ENCODE assay signal across 8 mouse cellular contexts in genomic region chr7:120097845-120098244, GRCm38 (mm10). TPM values are rescaled to one million over a fixed set of nuclear protein-coding genes. Genes with fewer than 3 reads are reported as not detected.
DNase-seq lines count a peak whose midpoint lies in the region; ATAC-seq lines count a peak whose summit lies in the region.

No protein-coding gene starts in this region.

- no peak overlapping the region for H3K9ac ChIP-seq in midbrain, embryonic 15.5 days
- no peak overlapping the region for H3K9ac ChIP-seq in forebrain, embryonic 16.5 days (replicated peaks; ENCODE audit: low read depth, low read length)
- H3K9ac ChIP-seq in hindbrain, embryonic 13.5 days: no peak overlapping the region

- no peak overlapping the region for H3K4me3 ChIP-seq in midbrain, embryonic 10.5 days
- H3K4me3 ChIP-seq in midbrain, embryonic 15.5 days: no peak overlapping the region
- H3K4me3 ChIP-seq in forebrain, embryonic 16.5 days (replicated peaks; ENCODE audit: low read length): no peak overlapping the region
- no peak overlapping the region for H3K4me3 ChIP-seq in hindbrain, embryonic 13.5 days

- H3K27me3 ChIP-seq in midbrain, embryonic 10.5 days (ENCODE audit: low read depth, poor library complexity, severe bottlenecking): peaks cover 26% of the 10 kb centered on the region
- H3K27me3 ChIP-seq in midbrain, embryonic 15.5 days (replicated peaks): peaks cover 13% of the 10 kb centered on the region
- peaks cover 12% of the 10 kb centered on the region; the same call in 1 of the 2 replicates for H3K27me3 ChIP-seq in forebrain, embryonic 16.5 days (replicated peaks; ENCODE audit: control insufficient read depth, insufficient read depth, low read length)
- H3K27me3 ChIP-seq in hindbrain, embryonic 13.5 days: peaks cover 10% of the 10 kb centered on the region; the same call in 1 of the 2 replicates

- peak; percentile 63 for DNase-seq in midbrain, embryonic 10.5 days (ENCODE audit: low spot score)
- peak; percentile 41 for DNase-seq in cerebellum, adult 11-12 months
- DNase-seq in layer of hippocampus, adult 9-11 months: peak; percentile 29
- DNase-seq in lung, postnatal 25 days (ENCODE audit: low spot score): peak; percentile 65
- peak; percentile 38 for DNase-seq in right cerebral cortex, postnatal 25 days

- no peaks in the 10 kb centered on the region for H3K36me3 ChIP-seq in midbrain, embryonic 10.5 days
- H3K36me3 ChIP-seq in midbrain, embryonic 15.5 days (replicated peaks): no peaks in the 10 kb centered on the region
- H3K36me3 ChIP-seq in forebrain, embryonic 16.5 days (ENCODE audit: control insufficient read depth, insufficient read depth): no peaks in the 10 kb centered on the region
- H3K36me3 ChIP-seq in hindbrain, embryonic 13.5 days: no peaks in the 10 kb centered on the region

- 10% methylated on average over 7 of the region's 7 CpGs for WGBS in midbrain, embryonic 10.5 days
- WGBS in midbrain, embryonic 15.5 days: 8% methylated on average over 7 of the region's 7 CpGs
- 10% methylated on average over 7 of the region's 7 CpGs for whole genome bisulfite sequencing in forebrain, embryonic 16.5 days
- 9% methylated on average over 7 of the region's 7 CpGs for WGBS in hindbrain, embryonic 13.5 days

- H3K4me1 ChIP-seq in midbrain, embryonic 10.5 days: peaks cover 20% of the 10 kb centered on the region
- H3K4me1 ChIP-seq in midbrain, embryonic 15.5 days: peaks cover 10% of the 10 kb centered on the region
- H3K4me1 ChIP-seq in forebrain, embryonic 16.5 days (replicated peaks; ENCODE audit: control insufficient read depth, insufficient read depth, low read length): peaks cover 10% of the 10 kb centered on the region
- peaks cover 6% of the 10 kb centered on the region for H3K4me1 ChIP-seq in hindbrain, embryonic 13.5 days (replicated peaks)

- no peak for ATAC-seq in midbrain, embryonic 15.5 days (replicated peaks)
- ATAC-seq in forebrain, embryonic 16.5 days: peak; percentile 79
- ATAC-seq in hindbrain, embryonic 13.5 days (ENCODE audit: low FRiP score): peak; percentile 30; the same call in 1 of the 2 replicates

- no peaks in the 10 kb centered on the region for H3K9me3 ChIP-seq in midbrain, embryonic 10.5 days (replicated peaks)
- H3K9me3 ChIP-seq in midbrain, embryonic 15.5 days: no peaks in the 10 kb centered on the region
- no peaks in the 10 kb centered on the region for H3K9me3 ChIP-seq in forebrain, embryonic 16.5 days (ENCODE audit: control insufficient read depth, low read length)
- no peaks in the 10 kb centered on the region for H3K9me3 ChIP-seq in hindbrain, embryonic 13.5 days

- H3K4me2 ChIP-seq in midbrain, embryonic 15.5 days: no peak overlapping the region
- no peak overlapping the region for H3K4me2 ChIP-seq in forebrain, embryonic 16.5 days (ENCODE audit: low read length)
- no peak overlapping the region for H3K4me2 ChIP-seq in hindbrain, embryonic 13.5 days

- H3K27ac ChIP-seq in midbrain, embryonic 10.5 days (replicated peaks): no peak overlapping the region
- H3K27ac ChIP-seq in midbrain, embryonic 15.5 days: no peak overlapping the region
- H3K27ac ChIP-seq in forebrain, embryonic 16.5 days (ENCODE audit: low read length): no peak overlapping the region
- no peak overlapping the region for H3K27ac ChIP-seq in hindbrain, embryonic 13.5 days

RNA-seq across cellular contexts. Expression of gene Dnah3, which starts 2.8 kb away (rescaled TPM):
- polyA plus RNA-seq in midbrain, embryonic 10.5 days (2016; fragmentation: Nextera tagmentation; extraction: Ambion mirVana): not detected in 2 replicates
- polyA plus RNA-seq in midbrain, embryonic 15.5 days (2015; fragmentation: Nextera tagmentation; extraction: Ambion mirVana): 0.21 and 0.29 TPM in 2 replicates
- not detected in 2 replicates for polyA plus RNA-seq in forebrain, embryonic 16.5 days (2015; fragmentation: Nextera tagmentation; extraction: Ambion mirVana)
- polyA plus RNA-seq in hindbrain, embryonic 13.5 days (2015; fragmentation: Nextera tagmentation; extraction: Ambion mirVana): 0.10 TPM in 1 of 2 replicates, not detected in the other

RNA-seq across cellular contexts. Expression of gene Tmem159, which starts 4.3 kb away (rescaled TPM):
- 23.9 and 25.9 TPM in 2 replicates for polyA plus RNA-seq in midbrain, embryonic 10.5 days (2016; fragmentation: Nextera tagmentation; extraction: Ambion mirVana)
- 10.6 and 10.8 TPM in 2 replicates for polyA plus RNA-seq in midbrain, embryonic 15.5 days (2015; fragmentation: Nextera tagmentation; extraction: Ambion mirVana)
- 6.7 and 7.9 TPM in 2 replicates for polyA plus RNA-seq in forebrain, embryonic 16.5 days (2015; fragmentation: Nextera tagmentation; extraction: Ambion mirVana)
- polyA plus RNA-seq in hindbrain, embryonic 13.5 days (2015; fragmentation: Nextera tagmentation; extraction: Ambion mirVana): 12.3 and 12.9 TPM in 2 replicates

RNA-seq across cellular contexts. Expression of gene Zp2, which starts 47.2 kb away (rescaled TPM):
- polyA plus RNA-seq in midbrain, embryonic 10.5 days (2016; fragmentation: Nextera tagmentation; extraction: Ambion mirVana): not detected in 2 replicates
- not detected in 2 replicates for polyA plus RNA-seq in midbrain, embryonic 15.5 days (2015; fragmentation: Nextera tagmentation; extraction: Ambion mirVana)
- polyA plus RNA-seq in forebrain, embryonic 16.5 days (2015; fragmentation: Nextera tagmentation; extraction: Ambion mirVana): not detected in 2 replicates
- not detected in 2 replicates for polyA plus RNA-seq in hindbrain, embryonic 13.5 days (2015; fragmentation: Nextera tagmentation; extraction: Ambion mirVana)
